Mouse (Mus musculus) lung, postnatal 0 days (tissue): ENCODE data around the gene Gnat2. TPM values are rescaled to one million over a fixed set of nuclear protein-coding genes. Genes with fewer than 3 reads are reported as not detected.

Source experiments
- ATAC-seq: fragments of 200-750 bp; cut with Nextera tagmentation; 2 replicates; pipeline ENCODE4 v1.8.0; 2017; ENCODE audit warnings: moderate library complexity
- DNase-seq: peaks from one replicate; pipeline ENCODE4 v3.0.0-alpha.2; 2016; ENCODE audit warnings: low spot score
- H3K27ac ChIP-seq: fragments of 300-500 bp; sonication (generic); 2 replicates; pipeline ENCODE4 v1.5.1; 2014; ENCODE audit warnings: antibody characterized with exemption, mild to moderate bottlenecking, low read length, mixed read lengths
- H3K27me3 ChIP-seq: fragments of 300-500 bp; sonication (generic); replicated peaks from 2 replicates; pipeline ENCODE4 v1.6.1; 2014; ENCODE audit warnings: low read length, mixed read lengths; ENCODE audit not compliant: insufficient read depth
- H3K36me3 ChIP-seq: fragments of 300-500 bp; sonication (generic); 2 replicates; pipeline ENCODE4 v1.6.1; 2014; ENCODE audit warnings: low read length, mixed read lengths; ENCODE audit not compliant: insufficient read depth
- H3K4me1 ChIP-seq: fragments of 300-500 bp; sonication (generic); 2 replicates; pipeline ENCODE4 v1.6.1; 2014; ENCODE audit warnings: antibody characterized with exemption, low read depth, low read length, mixed read lengths; ENCODE audit not compliant: insufficient read depth
- H3K4me2 ChIP-seq: fragments of 300-500 bp; sonication (generic); replicated peaks from 2 replicates; pipeline ENCODE4 v1.6.1; 2014; ENCODE audit warnings: low read depth, mild to moderate bottlenecking, low read length, moderate library complexity, mixed read lengths
- H3K4me3 ChIP-seq: fragments of 300-500 bp; sonication (generic); 2 replicates; pipeline ENCODE4 v1.5.1; 2014; ENCODE audit warnings: low read depth, low read length
- H3K9ac ChIP-seq: fragments of 300-500 bp; sonication (generic); replicated peaks from 2 replicates; pipeline ENCODE4 v1.6.1; 2014; ENCODE audit warnings: low read depth, mild to moderate bottlenecking
- H3K9me3 ChIP-seq: fragments of 300-500 bp; sonication (generic); 2 replicates; pipeline ENCODE4 v1.6.1; 2016; ENCODE audit warnings: low read length, mixed read lengths
- CTCF ChIP-seq: IDR thresholded peaks from 2 replicates; pipeline ENCODE4 v1.5.1; 2016; ENCODE audit warnings: antibody characterized with exemption, mild to moderate bottlenecking
- EP300 ChIP-seq: IDR thresholded peaks from 2 replicates; pipeline ENCODE4 v1.6.1; 2016; ENCODE audit warnings: antibody characterized with exemption, mild to moderate bottlenecking, control low read depth
- WGBS: fragments of 180-500 bp; shearing (Covaris S2); extraction: QIAGEN DNeasy Blood & Tissue Kit; methylation state at CpG from one replicate; pipeline ENCODE4 v1.1.7; 2014; 5-methylcytosine and 5-hydroxymethylcytosine counted together
- polyA plus RNA-seq: library from polyadenylated mRNA; unstranded; fragments of >200 nt; fragmentation: Nextera tagmentation; extraction: Ambion mirVana; gene quantifications from 2 replicates; pipeline ENCODE4 v1.2.1, GENCODE M21; 2015

Gnat2 gene
- polyA plus RNA-seq, 1 experiment from 2014 or later: 0.33 TPM

DNA sequence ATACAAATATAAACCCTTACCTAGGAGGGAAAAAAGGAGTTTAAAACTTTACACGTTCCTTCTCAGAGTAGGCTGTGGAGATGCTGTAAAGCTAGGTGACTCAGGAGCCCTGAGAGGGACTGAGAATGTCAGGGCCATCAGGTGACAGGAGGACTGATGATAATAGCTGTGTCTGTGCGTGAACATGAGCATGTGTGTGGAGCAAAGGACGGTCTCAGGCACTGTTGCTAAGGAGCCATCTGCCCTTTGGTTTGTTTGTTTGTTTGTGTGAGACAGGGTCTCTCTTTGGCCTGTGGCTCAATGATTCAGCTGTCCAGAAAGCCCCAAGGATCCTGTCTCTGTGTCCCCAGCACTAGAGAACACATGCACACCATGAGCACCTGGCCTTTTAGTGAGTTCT, 28.5 kb downstream of the Gnat2 start:
- no peak overlapping the region for H3K4me2 ChIP-seq
- no peak overlapping the region for H3K9ac ChIP-seq
- H3K36me3 ChIP-seq: 0 out of 2 replicates have a peak, but pooled peaks cover 8% of the 10 kb centered on the region
- no peak overlapping the region for H3K4me3 ChIP-seq
- H3K9me3 ChIP-seq: no peaks in the 10 kb centered on the region
- TF ChIP-seq EP300 (no peak), CTCF (no peak)
- WGBS: 78% methylated on average over 3 of the region's 3 CpGs
- H3K27ac ChIP-seq: no peak overlapping the region
- DNase-seq (no peak), ATAC-seq (no peak)
- H3K27me3 ChIP-seq: no peaks in the 10 kb centered on the region
- no peaks in the 10 kb centered on the region for H3K4me1 ChIP-seq

DNA sequence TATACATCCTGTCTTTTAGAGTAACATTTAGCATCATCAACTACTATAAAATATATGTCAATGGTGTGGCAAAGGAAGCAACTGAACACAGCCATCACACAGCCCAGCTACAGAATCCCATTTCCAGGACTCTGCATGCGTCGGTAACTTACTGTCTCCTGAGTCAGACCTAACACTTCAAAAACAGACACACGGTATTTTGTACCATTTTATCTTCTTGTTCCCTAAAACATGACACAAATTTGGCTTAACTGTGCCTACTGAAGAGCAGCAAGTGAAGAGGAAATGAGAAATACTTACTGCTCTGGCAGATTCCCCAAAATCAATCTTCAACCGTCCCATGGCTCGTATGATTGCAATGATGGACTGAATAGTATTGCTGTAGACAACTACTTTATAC, 30.7 kb downstream of the Gnat2 start:
- TF ChIP-seq EP300 (no peak), CTCF (no peak)
- Histone ChIP-seq H3K9ac (no peak overlapping the region), H3K27me3 (no peaks in the 10 kb centered on the region), H3K4me3 (no peak overlapping the region), H3K4me2 (no peak overlapping the region), H3K9me3 (no peaks in the 10 kb centered on the region), H3K27ac (no peak overlapping the region), H3K4me1 (no peaks in the 10 kb centered on the region; the same call in 1 of the 2 replicates), H3K36me3 (0 out of 2 replicates have a peak, but pooled peaks cover 3% of the 10 kb centered on the region)
- ATAC-seq (no peak), DNase-seq (no peak)
- 80% methylated on average over 5 of the region's 5 CpGs for WGBS

DNA sequence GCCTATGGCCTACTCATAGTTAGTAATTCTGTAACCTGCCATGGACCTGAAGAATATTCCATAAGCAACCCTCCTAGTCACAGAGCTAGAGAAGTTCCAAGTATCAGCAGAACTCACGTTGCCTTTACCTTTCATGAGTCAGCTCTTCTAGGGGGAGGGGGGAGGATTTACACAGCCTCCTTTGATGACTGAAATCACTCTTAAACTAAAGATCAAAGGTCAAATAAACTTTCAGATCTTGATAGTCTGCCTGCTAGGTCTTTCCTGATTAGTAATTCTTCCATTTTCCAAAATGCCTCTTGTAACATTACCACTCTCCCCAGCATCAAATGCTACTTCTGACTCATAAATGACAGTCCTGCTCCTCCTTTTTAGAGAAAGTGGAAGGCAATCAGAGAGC, 31.5 kb downstream of the Gnat2 start:
- Histone ChIP-seq H3K4me1 (no peaks in the 10 kb centered on the region; the same call in 1 of the 2 replicates), H3K9me3 (no peaks in the 10 kb centered on the region), H3K27ac (no peak overlapping the region), H3K4me3 (no peak overlapping the region), H3K36me3 (no peaks in the 10 kb centered on the region), H3K27me3 (no peaks in the 10 kb centered on the region), H3K9ac (no peak overlapping the region), H3K4me2 (no peak overlapping the region)
- DNase-seq (no peak), ATAC-seq (no peak)
- WGBS: 29% methylated on average over 1 of the region's 1 CpGs
- TF ChIP-seq EP300: no peak
- no peak for TF ChIP-seq CTCF

- no peaks in the 10 kb centered on the region for H3K27me3 ChIP-seq
- no peak for DNase-seq
- ATAC-seq: no peak
- no peak overlapping the region for H3K9ac ChIP-seq
- H3K9me3 ChIP-seq: no peaks in the 10 kb centered on the region
- no peak for TF ChIP-seq CTCF
- no peak for TF ChIP-seq EP300
- no peak overlapping the region for H3K4me3 ChIP-seq
- H3K36me3 ChIP-seq: no peaks in the 10 kb centered on the region
- H3K4me2 ChIP-seq: no peak overlapping the region
- 70% methylated on average over 3 of the region's 3 CpGs for WGBS
- no peaks in the 10 kb centered on the region; the same call in 1 of the 2 replicates for H3K4me1 ChIP-seq
- H3K27ac ChIP-seq: no peak overlapping the region
Observed at GRCm38 (mm10) chr3:108126327-108126726, 33.7 kb downstream of the Gnat2 start.

GRCm38 (mm10) chr3:108128520-108128919, 35.9 kb downstream of the Gnat2 start:
- WGBS: 64% methylated on average over 5 of the region's 5 CpGs

DNA sequence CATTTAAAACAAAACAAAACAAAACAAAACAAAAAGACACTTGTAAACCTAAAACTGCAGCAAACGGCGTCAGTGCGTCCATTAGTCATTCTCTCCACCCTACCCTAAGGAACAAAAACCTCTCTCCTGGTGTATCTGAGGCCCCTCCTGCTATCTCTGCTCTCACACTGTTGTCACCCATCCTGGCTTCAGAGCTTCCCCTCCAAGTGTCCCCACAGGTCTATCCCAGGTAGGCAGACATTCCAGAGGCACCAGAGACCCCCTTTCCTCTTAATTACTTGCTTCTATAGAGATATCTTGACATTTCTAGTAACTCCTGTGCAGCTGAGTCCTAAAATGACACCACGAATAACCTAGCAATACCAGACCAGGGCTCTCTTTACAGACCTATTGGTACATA, 36.8 kb downstream of the Gnat2 start:
- no peaks in the 10 kb centered on the region for H3K36me3 ChIP-seq
- no peak overlapping the region for H3K4me3 ChIP-seq
- WGBS: 87% methylated on average over 4 of the region's 4 CpGs
- no peak overlapping the region for H3K4me2 ChIP-seq
- no peak for ATAC-seq
- no peak for TF ChIP-seq CTCF
- TF ChIP-seq EP300: no peak
- H3K27ac ChIP-seq: no peak overlapping the region
- H3K4me1 ChIP-seq: peaks cover 9% of the 10 kb centered on the region; the same call in 1 of the 2 replicates
- H3K9ac ChIP-seq: no peak overlapping the region
- H3K9me3 ChIP-seq: no peaks in the 10 kb centered on the region
- no peaks in the 10 kb centered on the region for H3K27me3 ChIP-seq
- no peak for DNase-seq

More at GRCm38 (mm10) chr3:108128520-108128919, 35.9 kb downstream of the Gnat2 start:
- H3K9me3 ChIP-seq: no peaks in the 10 kb centered on the region
- H3K27ac ChIP-seq: no peak overlapping the region
- no peak for ATAC-seq
- H3K9ac ChIP-seq: no peak overlapping the region
- no peak for DNase-seq
- no peaks in the 10 kb centered on the region for H3K27me3 ChIP-seq
- peaks cover 9% of the 10 kb centered on the region; the same call in 1 of the 2 replicates for H3K4me1 ChIP-seq
- H3K36me3 ChIP-seq: no peaks in the 10 kb centered on the region
- no peak overlapping the region for H3K4me3 ChIP-seq
- no peak for TF ChIP-seq CTCF
- TF ChIP-seq EP300: no peak
- H3K4me2 ChIP-seq: no peak overlapping the region

DNA sequence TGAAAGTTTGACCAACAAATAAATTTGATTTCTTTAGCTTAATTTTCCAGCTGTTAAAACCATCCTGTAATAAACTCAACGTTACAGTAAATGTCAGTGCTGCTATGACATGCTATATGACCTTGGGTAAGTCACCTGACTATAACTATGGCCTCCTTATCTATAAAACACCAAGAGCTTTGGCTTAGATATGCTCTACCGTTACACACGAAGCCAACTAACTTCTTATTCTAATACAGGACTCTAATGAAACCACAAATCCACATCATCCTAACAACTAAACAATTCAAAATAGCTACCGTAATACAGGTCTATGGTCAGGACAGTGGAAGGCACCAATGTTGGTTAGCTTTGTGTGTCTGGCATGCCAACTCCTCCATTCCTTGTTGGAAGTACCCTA, 37.2 kb downstream of the Gnat2 start:
- no peak for DNase-seq
- no peak overlapping the region for H3K9ac ChIP-seq
- H3K27me3 ChIP-seq: no peaks in the 10 kb centered on the region
- H3K4me3 ChIP-seq: no peak overlapping the region
- no peaks in the 10 kb centered on the region for H3K9me3 ChIP-seq
- no peak overlapping the region for H3K27ac ChIP-seq
- no peak for TF ChIP-seq EP300
- TF ChIP-seq CTCF: no peak
- peaks cover 9% of the 10 kb centered on the region; the same call in 1 of the 2 replicates for H3K4me1 ChIP-seq
- H3K36me3 ChIP-seq: no peaks in the 10 kb centered on the region
- no peak overlapping the region for H3K4me2 ChIP-seq
- ATAC-seq: no peak
- 86% methylated on average over 4 of the region's 4 CpGs for WGBS
